Mouse (Mus musculus) monocyte, adult 5-6 weeks (primary cell): ENCODE measurements around the gene Prn. TPM values are rescaled to one million over a fixed set of nuclear protein-coding genes. Genes with fewer than 3 reads are reported as not detected.

ENCODE experiments used
- ATAC-seq: fragments of 153-309, 156-312 bp; replicated peaks from 2 replicates; pipeline ENCODE4 v1.8.0; 2017; ENCODE audit warnings: mild to moderate bottlenecking; ENCODE audit not compliant: low TSS enrichment, insufficient number of reproducible peaks, severe bottlenecking, poor library complexity, low FRiP score
- total RNA-seq: library from RNA; stranded (forward); fragments of 200-1000, 200-491, 200-594 nt; gene quantifications from 3 replicates; pipeline ENCODE4 v1.2.3, GENCODE M21; 2017

Prn gene
- total RNA-seq = not detected in 3 replicates

GRCm38 (mm10) chr2:131909683-131910572 lies at the start of gene Prn, which contains the start of gene Prnp:
Gene Prn, plus strand, starts transcription at chr2:131909957.
Gene Prnp, plus strand, starts transcription at chr2:131909928.
- peak; percentile 89 for ATAC-seq

GRCm38 (mm10) chr2:131862617-131863275 lies 47.0 kb upstream of the Prn start:
- ATAC-seq = no peak

- no peak for ATAC-seq
Measured at GRCm38 (mm10) chr2:131863472-131863871, 46.3 kb upstream of the Prn start.

GRCm38 (mm10) chr2:131864262-131864796 lies 45.4 kb upstream of the Prn start:
- no peak for ATAC-seq

GRCm38 (mm10) chr2:131866676-131867075 lies 43.1 kb upstream of the Prn start:
- ATAC-seq = no peak

GRCm38 (mm10) chr2:131868983-131869382 lies 40.8 kb upstream of the Prn start:
- no peak for ATAC-seq

- no peak for ATAC-seq
Measured at GRCm38 (mm10) chr2:131873376-131873775, 36.4 kb upstream of the Prn start.

- no peak for ATAC-seq
Measured at GRCm38 (mm10) chr2:131876551-131877265, 33.0 kb upstream of the Prn start.

- ATAC-seq = no peak
Measured at GRCm38 (mm10) chr2:131881766-131882165, 28.0 kb upstream of the Prn start.

- no peak for ATAC-seq
Measured at GRCm38 (mm10) chr2:131883136-131883535, 26.6 kb upstream of the Prn start.

- ATAC-seq = no peak
Measured at GRCm38 (mm10) chr2:131886503-131887160, 23.1 kb upstream of the Prn start.

- ATAC-seq = no peak
Measured at GRCm38 (mm10) chr2:131888233-131888632, 21.5 kb upstream of the Prn start.

GRCm38 (mm10) chr2:131892534-131892933 lies 17.2 kb upstream of the Prn start:
- no peak for ATAC-seq

- no peak for ATAC-seq
Measured at GRCm38 (mm10) chr2:131895106-131895505, 14.7 kb upstream of the Prn start.

GRCm38 (mm10) chr2:131896011-131896410 lies 13.7 kb upstream of the Prn start:
- ATAC-seq = no peak

GRCm38 (mm10) chr2:131897336-131898109 lies 12.2 kb upstream of the Prn start:
- no peak for ATAC-seq

GRCm38 (mm10) chr2:131902423-131902822 lies 7.3 kb upstream of the Prn start:
- no peak for ATAC-seq

GRCm38 (mm10) chr2:131902867-131903266 lies 6.9 kb upstream of the Prn start:
- no peak for ATAC-seq
